Mouse (Mus musculus) MEL (cell line): ENCODE measurements around the gene Bzw2. TPM values are rescaled to one million over a fixed set of nuclear protein-coding genes. Genes with fewer than 3 reads are reported as not detected.

ENCODE experiments used
- POLR2AphosphoS5 ChIP-seq: IDR thresholded peaks from 2 replicates; pipeline ENCODE4 v1.6.1; 2012; ENCODE audit warnings: low read depth, borderline replicate concordance, mild to moderate bottlenecking, inconsistent platforms, low read length, moderate library complexity, mixed read lengths
- SMC3 ChIP-seq: IDR thresholded peaks from 2 replicates; pipeline ENCODE4 v1.6.1; 2011; ENCODE audit warnings: low read depth, low read length, improper control_type of control experiment
- polyA plus RNA-seq, 2 experiments: library from polyadenylated mRNA; stranded (reverse) in 1 of 2; unstranded in 1 of 2; fragments of >175 nt in 1 of 2; fragments of >200 nt in 1 of 2; gene quantifications; 2 replicates each; pipeline versions ENCODE4 v1.2.1 to v1.2.4; 2012; ENCODE audit warnings: low replicate concordance in 2 of 2, low read depth in 1 of 2; ENCODE audit not compliant: insufficient read length in 2 of 2, insufficient read depth in 1 of 2, missing spikeins in 1 of 2
- total RNA-seq: library from RNA; depleted of rRNA; stranded (reverse); fragments of 300-350 nt; gene quantifications from 2 replicates; pipeline ENCODE4 v1.2.3, GENCODE M21; 2012; rRNA removed

Gene Bzw2
- total and polyA plus RNA-seq, 3 experiments: 155 to 170 (median 157) TPM

DNA sequence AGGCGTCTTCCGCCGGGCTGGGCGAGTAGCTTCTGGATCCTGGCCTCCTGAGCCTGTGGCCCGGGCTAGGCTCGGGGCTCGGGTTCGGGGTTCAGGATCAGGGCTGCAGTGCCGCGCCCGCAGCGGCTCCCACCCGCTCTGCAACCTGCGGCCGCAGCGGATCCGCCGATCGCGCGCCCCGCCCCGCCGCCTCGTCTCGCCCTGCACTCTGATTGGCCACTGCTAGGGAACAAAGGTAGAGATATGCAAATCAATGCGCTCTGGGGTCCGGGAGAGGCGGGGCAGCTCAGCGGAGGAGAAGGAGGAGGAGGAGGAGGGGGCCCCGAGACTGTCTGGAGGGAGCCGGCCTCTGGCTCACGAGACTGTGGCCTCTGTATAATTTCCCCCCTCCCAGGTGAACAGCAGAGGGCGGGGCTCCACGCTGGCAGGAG is 115.5 kb downstream of the Bzw2 start, which contains the start of gene Tspan13 (continued):
- no peak for TF ChIP-seq POLR2AphosphoS5
- TF ChIP-seq SMC3: no peak
- TF ChIP-seq, all 39 proteins: peak for 14

Other genes with a start within 250 kb of the Bzw2 start
- not detected in 2 replicates for gene Agr3, start 232.5 kb downstream of the Bzw2 start, total RNA-seq
- not detected for gene Agr3, start 232.5 kb downstream of the Bzw2 start, polyA plus RNA-seq
- not detected in 2 replicates for gene Agr2, start 165.2 kb downstream of the Bzw2 start, total RNA-seq
- not detected for gene Agr2, start 165.2 kb downstream of the Bzw2 start, polyA plus RNA-seq
- gene Tspan13, start 115.6 kb downstream of the Bzw2 start, total RNA-seq: 23.0 and 23.7 TPM in 2 replicates
- 10 to 100 TPM in 1 of 2 experiments, not detected in 1; 37.5 TPM for gene Tspan13, start 115.6 kb downstream of the Bzw2 start, polyA plus RNA-seq
- 14.2 and 15.3 TPM in 2 replicates for gene Ankmy2, start 966 bp downstream of the Bzw2 start, total RNA-seq
- 10 to 100 TPM in 1 of 2 experiments, not detected in 1; 14.3 TPM for gene Ankmy2, start 966 bp downstream of the Bzw2 start, polyA plus RNA-seq
- gene Lrrc72, start 95.3 kb upstream of the Bzw2 start, total RNA-seq: not detected in 2 replicates
- not detected for gene Lrrc72, start 95.3 kb upstream of the Bzw2 start, polyA plus RNA-seq
- not detected in 2 replicates for gene Sostdc1, start 156.1 kb upstream of the Bzw2 start, total RNA-seq
- gene Sostdc1, start 156.1 kb upstream of the Bzw2 start, polyA plus RNA-seq: not detected
- 2.6 and 2.8 TPM in 2 replicates for gene Ispd, start 223.4 kb upstream of the Bzw2 start, total RNA-seq
- 10 to 100 TPM in 1 of 2 experiments, 1 to 10 TPM in 1; 2.4 to 54.1 TPM for gene Ispd, start 223.4 kb upstream of the Bzw2 start, polyA plus RNA-seq
- 0.16 and 1.0 TPM in 2 replicates for gene D630036H23Rik, start 224.1 kb upstream of the Bzw2 start, total RNA-seq
- under 1 TPM in 1 of 2 experiments, not detected in 1; 0.42 TPM for gene D630036H23Rik, start 224.1 kb upstream of the Bzw2 start, polyA plus RNA-seq